Mouse (Mus musculus) CD4-positive helper T cell, adult 2 months (primary cell): ENCODE measurements at regions not wholly inside any gene's neighbourhood (a gene's known extent, or its start where the extent isn't known, plus 50 kb on each side); places are given as distances from the start of the nearest gene placed in this dataset.

Experiments
- DNase-seq: peaks from one replicate; pipeline ENCODE4 v3.0.0-alpha.2; 2012; ENCODE audit warnings: low read depth, missing footprints, low spot score

DNA sequence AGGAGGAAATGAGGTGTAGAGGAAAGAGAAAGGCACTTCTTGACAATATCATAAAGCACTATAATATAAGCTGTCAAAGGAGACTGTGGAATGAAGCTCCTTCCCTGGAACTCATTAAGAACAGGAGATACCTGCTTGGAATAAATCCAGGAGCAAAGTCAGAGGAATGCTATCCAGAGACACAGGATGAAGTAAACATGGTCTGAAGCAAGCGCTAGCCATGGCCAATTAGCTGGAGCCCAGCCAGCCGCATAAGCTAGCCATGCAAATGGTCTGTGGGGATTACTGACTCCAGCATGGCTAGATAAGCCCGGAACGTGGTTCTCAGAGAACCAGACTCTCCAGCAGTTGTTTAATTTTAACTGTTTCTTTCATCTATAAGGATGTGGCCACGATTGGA lies 54.9 kb upstream of the Gpc3 start:
- DNase-seq: no peak

DNA sequence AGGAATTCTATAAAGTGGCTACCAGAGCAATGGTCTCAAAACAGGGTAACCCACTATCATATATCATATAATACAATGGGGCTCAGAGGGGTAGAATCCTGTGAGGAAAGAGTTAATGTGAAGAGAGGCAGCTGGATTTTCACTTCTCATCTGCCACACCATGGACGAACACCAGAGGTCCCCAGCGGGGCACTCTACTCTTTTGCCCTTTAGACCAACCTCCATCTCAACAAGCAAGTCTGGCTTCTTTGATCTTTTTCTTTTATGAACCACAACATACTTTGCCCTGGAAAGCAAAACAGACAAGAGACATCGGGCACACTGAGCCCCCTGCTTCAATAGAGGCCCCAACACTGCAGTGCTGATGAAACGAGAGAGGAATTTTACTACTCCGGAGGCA lies 65.3 kb upstream of the Gpc3 start:
- DNase-seq: peak; percentile 44

GRCm38 (mm10) chrX:52694392-52694791 lies 80.6 kb upstream of the Gpc3 start:
- no peak for DNase-seq

- DNase-seq: no peak
Observed at GRCm38 (mm10) chrX:52699615-52700014, 85.9 kb upstream of the Gpc3 start.

- peak; percentile 14 for DNase-seq
Observed at GRCm38 (mm10) chrX:52717495-52717894, 73.5 kb upstream of the Ccdc160 start.

- DNase-seq: no peak
Observed at GRCm38 (mm10) chrX:52738116-52738515, 52.9 kb upstream of the Ccdc160 start.
